Mouse (Mus musculus) gastrocnemius, adult 18-20 months (tissue): ENCODE data around the gene Tmem45a. TPM values are rescaled to one million over a fixed set of nuclear protein-coding genes. Genes with fewer than 3 reads are reported as not detected.
"Not testable (repeated sequence)": the region's sequence is repeated elsewhere in the genome, so short reads cannot be mapped to it uniquely, and the experiment has no call there.

Experiments
- DNase-seq: peaks from one replicate; pipeline ENCODE4 v3.0.0; 2021; ENCODE audit warnings: low spot score
- long read RNA-seq, 2 experiments: library from polyadenylated mRNA; stranded (forward); transcript quantifications; one replicate each; pipeline ENCODE4 v2.0.0; 2021
- total RNA-seq, 2 experiments: library from RNA; stranded (reverse); gene quantifications; 2 replicates each; pipeline ENCODE4 v1.2.3; 2021

The Tmem45a gene
- total RNA-seq, result 1 to 10 TPM; 1.3 to 1.5 TPM
- long read RNA-seq, experiment 1, partial matches to known transcripts, result 0 of 1 reads
- long read RNA-seq, experiment 1, other reads (novel, unspliced or antisense), result 1 of 1 reads
- long read RNA-seq, experiment 2, result 0 reads

- peak; percentile 85 for DNase-seq
Observed at GRCm38 (mm10) chr16:56885824-56886615, at the start of gene Tmem45a. TSS of gene Tmem45a (minus strand) at chr16:56886166.

GRCm38 (mm10) chr16:56928023-56928422, 42.1 kb upstream of the Tmem45a start, which contains the start of gene Lnp1:
TSS of gene Lnp1 (minus strand) at chr16:56928061.
- DNase-seq, result no peak

DNA sequence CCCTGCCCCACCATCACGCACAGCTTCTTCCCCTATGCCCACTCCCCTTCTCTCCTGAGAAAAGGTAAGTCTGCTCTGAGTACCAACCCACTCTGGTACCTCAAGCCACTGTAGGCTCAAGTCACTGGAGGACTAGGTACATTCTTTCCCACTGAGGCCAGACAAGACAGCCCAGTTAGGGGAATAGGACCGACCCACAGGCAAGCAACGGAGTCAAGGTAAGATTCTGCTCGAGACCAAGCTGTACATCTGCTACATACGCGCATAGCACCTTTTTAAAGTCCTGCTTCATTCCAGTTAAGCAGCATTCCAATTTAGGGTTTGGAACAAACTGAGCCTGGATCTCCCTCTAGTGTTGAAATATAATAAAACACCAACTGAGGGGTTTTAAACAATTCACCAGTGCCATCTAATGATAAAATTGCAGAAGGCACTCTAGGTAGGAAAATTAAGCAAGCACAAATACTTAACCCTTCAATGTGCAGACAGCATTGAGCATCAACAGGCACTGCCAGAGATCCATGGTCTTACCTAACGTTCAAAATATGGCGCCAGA, 34.2 kb upstream of the Tmem45a start:
- DNase-seq, result peak; percentile 20

DNA sequence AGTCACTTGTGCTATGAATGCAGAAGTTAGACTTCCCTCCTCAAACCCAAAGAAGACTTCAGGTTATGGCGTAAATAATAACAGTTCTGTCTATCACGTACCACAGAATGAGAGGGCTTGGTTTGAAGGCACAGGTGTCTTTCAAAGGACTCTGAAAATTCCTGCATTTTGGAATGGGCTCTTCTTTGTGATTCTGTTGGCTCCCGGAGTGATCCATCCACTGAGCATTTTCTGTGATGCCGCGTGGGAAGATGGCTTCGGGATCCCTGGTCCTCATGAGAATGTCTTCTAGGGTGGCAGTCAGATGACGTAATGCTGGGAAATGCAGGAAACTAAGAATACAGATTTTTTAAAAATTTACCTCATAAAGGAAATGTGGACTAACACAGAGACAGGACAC, 31.3 kb upstream of the Tmem45a start:
- no peak for DNase-seq

DNA sequence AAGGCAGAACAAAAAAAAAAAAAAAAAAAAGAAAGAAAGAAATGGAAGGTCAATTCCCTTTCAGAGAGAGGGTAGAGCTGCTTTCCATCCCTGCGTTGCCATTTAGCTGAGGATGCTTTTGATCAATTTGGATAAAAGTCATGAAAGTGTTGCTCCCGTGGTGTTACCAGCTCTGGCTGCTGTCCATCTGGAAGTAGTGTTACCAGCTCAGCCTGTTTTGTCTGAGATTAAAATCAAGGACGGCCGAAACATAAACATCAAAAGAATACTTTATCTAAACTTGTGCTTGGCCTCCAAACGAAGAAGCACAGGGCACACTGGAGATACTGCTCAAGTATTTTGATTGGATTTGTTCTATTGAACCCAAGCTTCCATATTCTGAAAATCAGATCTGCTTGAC, 23.0 kb upstream of the Tmem45a start:
- no peak for DNase-seq

DNA sequence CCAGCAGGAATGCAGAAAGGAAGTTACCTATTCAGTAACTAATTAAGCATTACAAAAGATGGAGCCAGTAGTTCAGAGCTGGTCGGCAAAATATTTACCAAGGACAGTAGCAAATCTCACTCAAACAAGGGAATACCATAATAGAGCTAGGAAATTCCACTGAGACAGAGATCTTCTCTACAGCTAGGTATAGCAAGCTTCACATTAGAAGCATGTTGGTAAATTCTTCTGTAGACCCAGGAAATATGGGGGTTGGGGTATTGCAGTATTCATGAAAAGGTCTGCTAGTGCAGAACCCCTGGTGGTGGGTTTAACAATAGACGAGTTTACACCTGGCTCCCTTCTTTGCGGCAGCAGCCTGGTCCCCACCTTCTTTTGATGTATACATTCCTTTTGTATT, 16.2 kb upstream of the Tmem45a start:
- DNase-seq, result not testable (repeated sequence)

GRCm38 (mm10) chr16:56891583-56891982, 5.6 kb upstream of the Tmem45a start:
- DNase-seq, result no peak

DNA sequence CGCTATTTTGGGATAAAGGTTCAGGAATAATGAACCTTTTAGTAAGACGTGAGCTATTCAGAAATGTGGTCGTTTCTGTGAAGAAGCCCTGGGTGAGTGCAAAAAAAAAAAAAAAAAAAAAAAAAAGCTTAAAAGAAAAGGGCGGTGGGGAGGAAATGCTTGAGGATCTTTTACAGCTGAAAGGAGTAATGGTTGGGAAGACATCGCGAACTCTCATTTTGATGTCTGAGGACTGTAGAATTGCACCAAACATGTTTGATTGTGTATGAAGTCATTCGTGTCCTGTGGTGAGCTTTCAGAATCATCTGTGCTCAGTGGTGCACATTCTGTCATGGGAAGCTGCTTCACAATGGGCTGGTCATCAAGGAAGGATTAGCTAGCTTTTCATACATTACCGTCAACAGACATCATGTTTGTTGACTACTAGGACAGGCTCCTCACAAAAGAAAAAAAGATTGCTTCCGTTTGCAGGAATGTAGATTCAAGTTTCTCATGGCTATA, 700 bp upstream of the Tmem45a start:
- no peak for DNase-seq

- DNase-seq, result no peak
Observed at GRCm38 (mm10) chr16:56884811-56885210, 1.2 kb downstream of the Tmem45a start.

DNA sequence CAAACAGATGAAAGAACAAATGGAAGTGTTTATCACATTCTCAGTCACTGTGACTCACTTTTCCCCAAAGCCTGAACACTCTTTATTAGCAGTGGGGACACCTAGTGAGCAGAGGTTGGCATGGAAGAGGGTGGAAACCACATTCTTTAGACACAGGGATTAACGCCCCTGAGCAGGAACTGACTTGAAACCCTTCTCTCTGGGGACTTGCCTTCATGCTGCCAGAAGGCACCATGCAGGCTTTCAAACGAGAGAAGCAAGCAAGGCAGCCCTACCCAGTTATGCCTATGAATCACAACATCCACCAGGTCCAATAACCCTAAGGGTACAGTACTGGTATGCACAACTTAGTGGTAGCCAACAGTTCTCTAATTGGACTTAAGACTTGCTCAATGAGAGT, 12.6 kb downstream of the Tmem45a start:
- DNase-seq, result no peak

DNA sequence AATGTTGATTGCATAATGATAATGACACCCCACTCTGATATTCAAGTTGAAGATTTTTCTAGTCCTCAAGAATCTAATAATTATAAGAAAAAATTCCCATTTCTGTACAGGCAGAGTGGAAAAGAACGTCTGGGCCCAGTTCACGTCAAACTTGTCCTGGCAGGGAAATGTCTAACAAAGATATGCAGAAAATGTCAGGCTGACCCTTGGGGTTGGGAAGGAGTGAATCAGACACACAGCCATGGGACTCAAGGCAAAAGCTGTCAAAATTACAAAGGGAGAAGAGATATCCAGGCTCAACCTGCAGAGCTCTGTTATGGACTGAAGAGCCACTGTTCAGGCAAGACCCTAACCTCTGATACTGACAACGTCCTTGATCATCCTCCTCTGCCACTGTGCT, 15.5 kb downstream of the Tmem45a start:
- DNase-seq, result no peak

DNA sequence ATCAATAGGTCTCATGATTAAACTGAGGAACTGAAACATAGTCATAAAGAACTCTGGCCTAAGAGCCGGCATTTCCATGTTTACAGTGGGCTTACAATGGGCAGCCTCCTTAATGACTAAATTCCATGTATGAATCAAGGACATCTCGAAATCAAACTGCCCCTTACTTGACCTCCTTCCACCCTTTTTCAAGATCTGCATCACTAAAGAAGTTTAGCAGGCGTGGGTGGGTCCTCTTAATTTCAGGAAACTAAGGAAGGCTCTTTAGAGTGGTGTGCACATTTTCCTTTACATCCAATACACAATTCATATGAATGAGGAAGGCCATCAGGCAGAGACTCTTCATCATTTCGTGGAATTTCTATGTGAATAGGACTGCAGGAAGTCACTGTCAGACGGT, 17.6 kb downstream of the Tmem45a start:
- DNase-seq, result no peak

DNA sequence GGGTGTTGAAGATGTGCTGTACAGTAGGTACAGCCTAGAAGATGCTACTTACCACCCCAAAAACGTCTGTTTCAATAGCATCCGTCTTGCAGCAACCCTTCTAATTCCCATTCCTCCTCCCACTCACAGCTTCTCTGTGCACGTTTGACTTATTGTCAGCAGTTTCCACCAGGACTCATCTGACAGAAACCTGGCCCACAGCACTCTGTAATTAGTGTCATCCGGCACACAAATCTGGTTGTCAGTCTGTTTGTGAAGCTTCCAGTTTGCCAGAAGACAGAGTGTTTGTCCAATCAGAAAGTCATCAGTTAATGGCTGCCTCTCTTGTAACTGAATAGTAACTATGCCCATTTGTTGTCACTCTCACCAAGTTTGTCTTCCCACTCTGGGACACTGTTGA, 18.4 kb downstream of the Tmem45a start:
- no peak for DNase-seq

GRCm38 (mm10) chr16:56852841-56853587, 33.0 kb downstream of the Tmem45a start:
- DNase-seq, result peak; percentile 38

- no peak for DNase-seq
Observed at GRCm38 (mm10) chr16:56842988-56843387, 43.0 kb downstream of the Tmem45a start.

- no peak for DNase-seq
Observed at GRCm38 (mm10) chr16:56833312-56833711, 52.7 kb downstream of the Tmem45a start.

GRCm38 (mm10) chr16:56831986-56832385, 54.0 kb downstream of the Tmem45a start:
- DNase-seq, result no peak

DNA sequence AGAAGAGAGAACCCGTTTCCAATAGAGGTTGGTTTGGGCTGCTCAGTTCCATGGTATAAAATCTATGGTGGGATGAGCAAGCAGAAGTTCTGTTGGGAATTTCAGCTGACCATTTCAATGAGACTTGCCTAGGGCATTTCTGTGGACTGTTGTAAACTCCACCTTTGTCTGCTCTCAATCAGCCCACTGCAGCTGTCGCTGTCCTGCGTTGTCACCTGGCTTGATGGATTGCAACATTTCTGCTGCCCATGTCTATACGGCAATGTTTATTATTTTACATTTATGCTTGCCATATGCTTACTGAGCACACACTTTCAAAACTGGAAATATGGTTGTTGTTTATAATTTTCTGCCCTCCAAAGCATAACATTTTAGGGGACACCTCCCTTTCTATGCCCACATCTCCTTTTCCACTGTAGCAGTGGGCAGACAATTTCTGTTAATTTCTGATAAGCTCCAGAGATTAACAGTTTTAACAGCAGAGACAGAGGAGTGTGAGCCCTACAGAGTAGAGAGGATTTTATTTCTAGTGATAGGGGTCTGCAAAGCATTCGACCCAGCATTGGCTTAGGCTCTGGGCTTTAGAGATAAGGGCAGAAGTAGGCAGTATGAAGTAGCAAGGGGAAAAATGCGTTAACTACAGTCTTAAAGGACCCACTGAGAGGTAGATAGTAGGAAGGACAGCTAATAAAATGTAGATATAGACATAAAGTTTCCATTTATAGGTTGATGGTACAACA, 84.4 kb downstream of the Tmem45a start:
- no peak for DNase-seq

- DNase-seq, result no peak
Observed at GRCm38 (mm10) chr16:56800946-56801345, 85.0 kb downstream of the Tmem45a start.

- DNase-seq, result no peak
Observed at GRCm38 (mm10) chr16:56800469-56800868, 85.5 kb downstream of the Tmem45a start.

DNA sequence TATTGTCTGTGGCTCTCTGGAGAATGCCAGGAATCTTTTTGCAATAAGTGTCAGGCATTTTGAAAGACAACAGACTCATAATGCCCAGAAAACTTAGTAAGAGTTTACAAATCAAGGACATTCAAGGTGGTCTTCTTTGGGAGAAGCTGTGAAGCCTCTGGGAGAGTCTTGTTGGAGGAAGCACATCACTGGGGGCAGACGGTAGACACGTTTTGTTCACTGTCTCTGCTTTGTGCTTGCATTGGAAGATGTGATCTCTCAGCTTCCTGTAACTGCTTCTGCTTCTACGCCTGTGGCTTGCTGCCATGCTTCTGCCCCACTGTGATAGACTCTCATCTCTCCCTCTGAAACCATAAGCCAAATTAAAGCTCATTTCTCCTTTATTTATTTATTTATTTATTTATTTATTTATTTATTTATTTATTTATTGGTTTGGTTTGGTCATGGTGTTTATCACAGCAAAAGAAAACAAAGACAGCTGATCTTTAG, 86.4 kb downstream of the Tmem45a start:
- no peak for DNase-seq
